Mouse (Mus musculus) neural tube, embryonic 11.5 days (tissue): ENCODE measurements at regions not wholly inside any gene's neighbourhood (a gene's known extent, or its start where the extent isn't known, plus 50 kb on each side); places are given as distances from the start of the nearest gene placed in this dataset.

Experiments
- ATAC-seq: fragments of 200-750 bp; cut with Nextera tagmentation; 2 replicates; pipeline ENCODE4 v1.8.0; 2017; ENCODE audit warnings: moderate number of reproducible peaks, mild to moderate bottlenecking, moderate TSS enrichment, moderate library complexity; ENCODE audit not compliant: insufficient read depth, low FRiP score, low TSS enrichment
- DNase-seq: peaks from one replicate; pipeline ENCODE4 v3.0.0-alpha.2; 2015; ENCODE audit warnings: low spot score
- H3K27ac ChIP-seq: fragments of 300-500 bp; sonication (generic); 2 replicates; pipeline ENCODE4 v1.5.1; 2014; ENCODE audit warnings: low read depth, mild to moderate bottlenecking, low read length
- H3K27me3 ChIP-seq: fragments of 300-500 bp; sonication (generic); 2 replicates; pipeline ENCODE4 v1.6.1; 2014; ENCODE audit warnings: mild to moderate bottlenecking, low read length, mixed read lengths; ENCODE audit not compliant: control insufficient read depth, insufficient read depth
- H3K36me3 ChIP-seq: fragments of 300-500 bp; sonication (generic); 2 replicates; pipeline ENCODE4 v1.6.1; 2014; ENCODE audit warnings: mild to moderate bottlenecking, low read length, moderate library complexity, mixed read lengths; ENCODE audit not compliant: control insufficient read depth, insufficient read depth
- H3K4me1 ChIP-seq: fragments of 300-500 bp; sonication (generic); 2 replicates; pipeline ENCODE4 v1.6.1; 2014; ENCODE audit warnings: low read length, mixed read lengths; ENCODE audit not compliant: control insufficient read depth, insufficient read depth
- H3K4me2 ChIP-seq: fragments of 300-500 bp; sonication (generic); 2 replicates; pipeline ENCODE4 v1.6.1; 2014; ENCODE audit warnings: low read depth, mild to moderate bottlenecking, moderate library complexity
- H3K4me3 ChIP-seq: fragments of 300-500 bp; sonication (generic); 2 replicates; pipeline ENCODE4 v1.5.1; 2014; ENCODE audit warnings: low read depth, low read length
- H3K9ac ChIP-seq: fragments of 300-500 bp; sonication (generic); 2 replicates; pipeline ENCODE4 v1.6.1; 2014; ENCODE audit warnings: mild to moderate bottlenecking, low read length
- H3K9me3 ChIP-seq: fragments of 300-500 bp; sonication (generic); 2 replicates; pipeline ENCODE4 v1.6.1; 2016; ENCODE audit warnings: low read length; ENCODE audit not compliant: control insufficient read depth
- WGBS: fragments of 180-500 bp; shearing (Covaris S2); extraction: QIAGEN DNeasy Blood & Tissue Kit; methylation state at CpG from one replicate; pipeline ENCODE4 v1.1.7; 2014; 5-methylcytosine and 5-hydroxymethylcytosine counted together

- Histone ChIP-seq H3K9ac (no peak overlapping the region), H3K4me2 (no peak overlapping the region), H3K4me1 (no peaks in the 10 kb centered on the region), H3K27ac (no peak overlapping the region), H3K27me3 (no peaks in the 10 kb centered on the region), H3K4me3 (no peak overlapping the region), H3K9me3 (no peaks in the 10 kb centered on the region), H3K36me3 (no peaks in the 10 kb centered on the region)
- WGBS, result 81% methylated on average over 2 of the region's 2 CpGs
- DNase-seq (no peak), ATAC-seq (no peak)
Measured at GRCm38 (mm10) chr5:43072340-43072739, 160.6 kb upstream of the Cpeb2 start.

- ATAC-seq (no peak), DNase-seq (no peak)
- H3K36me3 ChIP-seq, result no peaks in the 10 kb centered on the region
- no peaks in the 10 kb centered on the region for H3K4me1 ChIP-seq
- no peak overlapping the region for H3K4me3 ChIP-seq
- H3K9me3 ChIP-seq, result no peaks in the 10 kb centered on the region
- H3K27ac ChIP-seq, result no peak overlapping the region
- WGBS, result 96% methylated on average over 3 of the region's 3 CpGs
- H3K27me3 ChIP-seq, result no peaks in the 10 kb centered on the region
- no peak overlapping the region for H3K9ac ChIP-seq
- no peak overlapping the region for H3K4me2 ChIP-seq
Measured at GRCm38 (mm10) chr5:43074536-43074935, 158.4 kb upstream of the Cpeb2 start.

GRCm38 (mm10) chr5:43080252-43080651, 152.7 kb upstream of the Cpeb2 start:
- Histone ChIP-seq H3K27ac (no peak overlapping the region), H3K4me1 (no peaks in the 10 kb centered on the region), H3K27me3 (no peaks in the 10 kb centered on the region), H3K4me3 (no peak overlapping the region), H3K4me2 (no peak overlapping the region), H3K36me3 (no peaks in the 10 kb centered on the region), H3K9ac (no peak overlapping the region), H3K9me3 (no peaks in the 10 kb centered on the region)
- ATAC-seq, result no peak
- WGBS, result 85% methylated on average over 1 of the region's 1 CpGs
- DNase-seq, result no peak

GRCm38 (mm10) chr5:43081561-43082534, 151.1 kb upstream of the Cpeb2 start:
- no peaks in the 10 kb centered on the region for H3K36me3 ChIP-seq
- no peaks in the 10 kb centered on the region for H3K9me3 ChIP-seq
- no peak overlapping the region for H3K9ac ChIP-seq
- no peak overlapping the region for H3K27ac ChIP-seq
- ATAC-seq (no peak), DNase-seq (no peak)
- no peak overlapping the region for H3K4me3 ChIP-seq
- H3K27me3 ChIP-seq, result no peaks in the 10 kb centered on the region
- 81% methylated on average over 11 of the region's 11 CpGs for WGBS
- no peak overlapping the region for H3K4me2 ChIP-seq
- H3K4me1 ChIP-seq, result no peaks in the 10 kb centered on the region

GRCm38 (mm10) chr5:43087077-43087476, 145.9 kb upstream of the Cpeb2 start:
- no peak overlapping the region for H3K4me2 ChIP-seq
- no peaks in the 10 kb centered on the region for H3K4me1 ChIP-seq
- H3K9ac ChIP-seq, result no peak overlapping the region
- 93% methylated on average over 2 of the region's 2 CpGs for WGBS
- no peaks in the 10 kb centered on the region for H3K27me3 ChIP-seq
- H3K4me3 ChIP-seq, result no peak overlapping the region
- H3K27ac ChIP-seq, result no peak overlapping the region
- no peaks in the 10 kb centered on the region for H3K36me3 ChIP-seq
- H3K9me3 ChIP-seq, result no peaks in the 10 kb centered on the region
- ATAC-seq (no peak), DNase-seq (no peak)

- Histone ChIP-seq H3K27me3 (no peaks in the 10 kb centered on the region), H3K9ac (no peak overlapping the region), H3K27ac (no peak overlapping the region), H3K36me3 (no peaks in the 10 kb centered on the region), H3K4me3 (no peak overlapping the region), H3K4me1 (no peaks in the 10 kb centered on the region), H3K9me3 (no peaks in the 10 kb centered on the region), H3K4me2 (no peak overlapping the region)
- DNase-seq (no peak), ATAC-seq (peak; percentile 68; the same call in 1 of the 2 replicates)
- 71% methylated on average over 8 of the region's 8 CpGs for WGBS
Measured at GRCm38 (mm10) chr5:43087907-43088387, 145.0 kb upstream of the Cpeb2 start.

- no peaks in the 10 kb centered on the region for H3K9me3 ChIP-seq
- H3K9ac ChIP-seq, result no peak overlapping the region
- H3K36me3 ChIP-seq, result no peaks in the 10 kb centered on the region
- no peak overlapping the region for H3K4me2 ChIP-seq
- H3K4me1 ChIP-seq, result no peaks in the 10 kb centered on the region
- no peak overlapping the region for H3K4me3 ChIP-seq
- H3K27ac ChIP-seq, result no peak overlapping the region
- ATAC-seq (no peak), DNase-seq (no peak)
- WGBS, result 84% methylated on average over 12 of the region's 12 CpGs
- no peaks in the 10 kb centered on the region for H3K27me3 ChIP-seq
Measured at GRCm38 (mm10) chr5:43088650-43089397, 144.1 kb upstream of the Cpeb2 start.

GRCm38 (mm10) chr5:43089475-43089874, 143.5 kb upstream of the Cpeb2 start:
- ATAC-seq (no peak), DNase-seq (no peak)
- WGBS, result 89% methylated on average over 2 of the region's 2 CpGs
- Histone ChIP-seq H3K27me3 (no peaks in the 10 kb centered on the region), H3K4me1 (no peaks in the 10 kb centered on the region), H3K9ac (no peak overlapping the region), H3K9me3 (no peaks in the 10 kb centered on the region), H3K4me3 (no peak overlapping the region), H3K36me3 (no peaks in the 10 kb centered on the region), H3K4me2 (no peak overlapping the region), H3K27ac (no peak overlapping the region)
